11 mouse cellular contexts compared by ENCODE assay signal in genomic region chr6:127765573-127765972, GRCm38 (mm10). TPM values are rescaled to one million over a fixed set of nuclear protein-coding genes. Genes with fewer than 3 reads are reported as not detected.
A peak's percentile ranks its signal among the peaks of the same experiment; 100 is the strongest.
DNase-seq lines count a peak whose midpoint lies in the region; ATAC-seq and TF ChIP-seq lines count a peak whose summit lies in the region.
"Had no signal": no experiment of that assay in that cellular context is flagged by ENCODE, and none has a peak within 500 bp of the region (broad histone marks: within the 10 kb centered on the region; RNA-seq: fewer than 3 reads in every experiment).

No protein-coding gene starts in this region.

- no peak overlapping the region for H3K27ac ChIP-seq in forebrain, embryonic 16.5 days (ENCODE audit: low read length)
- no peak overlapping the region for H3K27ac ChIP-seq in midbrain, embryonic 11.5 days (ENCODE audit: low read depth, low read length)
- no peak overlapping the region for H3K27ac ChIP-seq in olfactory bulb, adult 2 months (ENCODE audit: insufficient read depth, low read depth, low read length)

- H3K4me1 ChIP-seq in forebrain, embryonic 16.5 days (replicated peaks; ENCODE audit: control insufficient read depth, insufficient read depth, low read length), result peaks cover 33% of the 10 kb centered on the region
- H3K4me1 ChIP-seq in midbrain, embryonic 11.5 days (ENCODE audit: control insufficient read depth, insufficient read depth, low read length), result peaks cover 26% of the 10 kb centered on the region
- H3K4me1 ChIP-seq in olfactory bulb, adult 2 months (ENCODE audit: control insufficient read depth, insufficient read depth, low read length), result peaks cover 9% of the 10 kb centered on the region; the same call in 1 of the 2 replicates

- no peak for TF ChIP-seq CTCF in olfactory bulb, adult 2 months (IDR thresholded peaks at IDR 0.05; ENCODE audit: insufficient read depth, low read depth, low read length)

- no peaks in the 10 kb centered on the region for H3K27me3 ChIP-seq in forebrain, embryonic 16.5 days (replicated peaks; ENCODE audit: control insufficient read depth, insufficient read depth, low read length)
- H3K27me3 ChIP-seq in midbrain, embryonic 11.5 days (ENCODE audit: control insufficient read depth, insufficient read depth, low read length), result peaks cover 24% of the 10 kb centered on the region

- no peaks in the 10 kb centered on the region for H3K9me3 ChIP-seq in forebrain, embryonic 16.5 days (ENCODE audit: control insufficient read depth, low read length)
- no peaks in the 10 kb centered on the region for H3K9me3 ChIP-seq in midbrain, embryonic 11.5 days (ENCODE audit: control insufficient read depth, low read length)

- H3K9ac ChIP-seq in forebrain, embryonic 16.5 days (replicated peaks; ENCODE audit: low read depth, low read length), result no peak overlapping the region
- no peak overlapping the region for H3K9ac ChIP-seq in midbrain, embryonic 11.5 days (ENCODE audit: low read length)

- no peak for ATAC-seq in forebrain, embryonic 16.5 days
- no peak for ATAC-seq in midbrain, embryonic 11.5 days (ENCODE audit: low FRiP score)
- ATAC-seq: CD4-positive, CD25-positive, alpha-beta regulatory T cell, adult 4 months had no signal

- H3K36me3 ChIP-seq in forebrain, embryonic 16.5 days (ENCODE audit: control insufficient read depth, insufficient read depth), result no peaks in the 10 kb centered on the region
- no peaks in the 10 kb centered on the region for H3K36me3 ChIP-seq in midbrain, embryonic 11.5 days (ENCODE audit: control insufficient read depth, insufficient read depth, low read length)

- TF ChIP-seq POLR2A in olfactory bulb, adult 2 months (IDR thresholded peaks at IDR 0.05; ENCODE audit: insufficient read depth, low read depth, low read length), result no peak

- peak overlapping the region; percentile 78 for H3K4me2 ChIP-seq in forebrain, embryonic 16.5 days (ENCODE audit: low read length)
- peak overlapping the region; percentile 97 for H3K4me2 ChIP-seq in midbrain, embryonic 11.5 days

- peak; percentile 37 to 53 for DNase-seq in right cerebral cortex, postnatal 10 days (ENCODE audit: low spot score in 2 of 2)
- no peak for DNase-seq in right cerebral cortex, postnatal 4 days
- DNase-seq in midbrain, embryonic 11.5 days (ENCODE audit: low spot score, missing footprints), result no peak
- DNase-seq in liver, result no peak
- no peak for DNase-seq in urinary bladder, adult 2 months (ENCODE audit: low spot score)
- no peak for DNase-seq in testis, postnatal 10 days (ENCODE audit: low spot score)
- DNase-seq: kidney, adult 9 months; lung, adult 18-20 months had no signal

- peak overlapping the region; percentile 52 for H3K4me3 ChIP-seq in forebrain, embryonic 16.5 days (replicated peaks; ENCODE audit: low read length)
- peak overlapping the region; percentile 72 for H3K4me3 ChIP-seq in midbrain, embryonic 11.5 days (ENCODE audit: low read depth, low read length)
- H3K4me3 ChIP-seq in olfactory bulb, adult 2 months (ENCODE audit: insufficient read depth, low read depth, low read length), result peak overlapping the region; percentile 3; the same call in 1 of the 2 replicates

- 54% methylated on average over 5 of the region's 5 CpGs for WGBS in forebrain, embryonic 16.5 days
- WGBS in midbrain, embryonic 11.5 days, result 54% methylated on average over 5 of the region's 5 CpGs
- WGBS in olfactory bulb, adult 2 months, result 30% methylated on average over 5 of the region's 5 CpGs

RNA-seq across cellular contexts. Expression of gene Prmt8, which starts 3.7 kb away (rescaled TPM):
- 28.4 and 31.4 TPM in 2 replicates for polyA plus RNA-seq in forebrain, embryonic 16.5 days (2015; fragmentation: Nextera tagmentation; extraction: Ambion mirVana)
- polyA plus RNA-seq in midbrain, embryonic 11.5 days (2014; fragmentation: Nextera tagmentation; extraction: Ambion mirVana), result 27.4 and 29.2 TPM in 2 replicates
- 187 TPM in 1 of 2 replicates, not detected in the other for polyA plus RNA-seq in olfactory bulb, adult 2 months (2012; ENCODE audit: insufficient read depth, insufficient read length, low replicate concordance, missing spikeins)
- polyA plus RNA-seq in urinary bladder, adult 2 months (2012; rRNA removed), result 0.06 TPM in 1 of 2 replicates, not detected in the other
- polyA plus RNA-seq: CD4-positive, CD25-positive, alpha-beta regulatory T cell, adult 4 months had no signal

Comparison
In these comparisons a context has a peak if more than half of its experiments do, and no peak if none do; other contexts are left out.
1. DNase-seq: peak in right cerebral cortex, postnatal 10 days (2 of 2); none in right cerebral cortex, postnatal 4 days (single experiment), midbrain, embryonic 11.5 days (single experiment), liver (single experiment), urinary bladder, adult 2 months (single experiment) and testis, postnatal 10 days (single experiment).
2. H3K4me3 ChIP-seq: peak in every context shown above with its lines; median percentile 72 in midbrain, embryonic 11.5 days; 52 in forebrain, embryonic 16.5 days; 3 in olfactory bulb, adult 2 months.